Mouse (Mus musculus): Measurements from ENCODE around the gene Chd5. TPM values are rescaled to one million over a fixed set of nuclear protein-coding genes. Genes with fewer than 3 reads are reported as not detected.

The Chd5 gene
- polyA plus RNA-seq, 1 experiment from 2014 or later, result 0.20 TPM

DNA sequence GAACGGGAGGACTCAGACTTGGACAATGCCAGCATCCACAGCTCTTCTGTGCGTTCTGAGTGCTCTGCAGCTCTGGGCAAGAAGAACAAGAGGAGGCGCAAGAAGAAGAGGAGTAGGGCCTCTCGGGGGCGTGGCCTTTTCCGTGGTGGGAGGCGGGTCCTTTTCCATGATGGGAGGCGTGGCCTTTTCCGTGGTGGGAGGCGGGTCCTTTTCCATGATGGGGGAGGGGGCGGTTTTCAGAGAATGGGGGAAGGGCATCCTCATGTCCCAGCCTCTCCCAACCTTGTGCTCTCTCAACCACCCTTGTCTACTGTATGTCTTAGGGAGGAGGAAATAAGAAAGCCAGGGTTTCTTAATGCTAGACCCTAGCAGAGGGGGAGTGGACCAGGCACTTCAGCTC lies 21.2 kb downstream of the Chd5 start:
- no peak overlapping the region for H3K4me3 ChIP-seq (ENCODE audit: low read depth, low read length)
- H3K9me3 ChIP-seq (ENCODE audit: control insufficient read depth, low read length), result no peaks in the 10 kb centered on the region
- no peak overlapping the region for H3K27ac ChIP-seq (ENCODE audit: low read depth, low read length)
- H3K27me3 ChIP-seq (ENCODE audit: control insufficient read depth, insufficient read depth, low read length), result peaks cover 6% of the 10 kb centered on the region; the same call in 1 of the 2 replicates
- WGBS, result 11% methylated on average over 11 of the region's 11 CpGs
- H3K4me2 ChIP-seq (ENCODE audit: low read depth), result no peak overlapping the region
- ATAC-seq (ENCODE audit: insufficient read depth, low FRiP score, low TSS enrichment), result no peak
- peaks cover 3% of the 10 kb centered on the region; the same call in 1 of the 2 replicates for H3K4me1 ChIP-seq (ENCODE audit: control insufficient read depth, insufficient read depth, low read length)
- H3K36me3 ChIP-seq (ENCODE audit: control insufficient read depth, insufficient read depth, low read length), result no peaks in the 10 kb centered on the region
- DNase-seq (ENCODE audit: low spot score), result no peak
- H3K9ac ChIP-seq (ENCODE audit: low read length), result no peak overlapping the region

DNA sequence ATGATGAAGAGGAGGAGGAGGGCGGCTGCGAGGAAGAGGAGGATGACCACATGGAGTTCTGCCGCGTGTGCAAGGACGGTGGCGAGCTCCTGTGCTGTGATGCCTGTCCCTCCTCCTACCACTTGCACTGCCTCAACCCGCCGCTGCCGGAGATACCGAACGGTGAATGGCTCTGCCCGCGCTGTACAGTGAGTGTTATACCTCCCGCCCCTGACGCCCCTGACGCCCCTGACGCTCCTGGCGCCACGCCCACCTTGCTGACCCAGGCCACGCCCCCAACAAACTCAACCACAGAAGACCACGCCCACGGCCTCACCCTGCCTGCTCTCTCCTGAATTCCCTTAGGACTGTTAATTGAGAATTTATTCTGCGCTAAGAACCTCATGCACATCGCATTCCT lies 22.4 kb downstream of the Chd5 start:
- H3K9ac ChIP-seq (ENCODE audit: low read length), result no peak overlapping the region
- DNase-seq (ENCODE audit: low spot score), result peak; percentile 80
- no peak overlapping the region for H3K4me3 ChIP-seq (ENCODE audit: low read depth, low read length)
- H3K4me2 ChIP-seq (ENCODE audit: low read depth), result peak overlapping the region; percentile 43
- 1% methylated on average over 17 of the region's 24 CpGs for WGBS
- ATAC-seq (ENCODE audit: insufficient read depth, low FRiP score, low TSS enrichment), result peak; percentile 63; the same call in 1 of the 2 replicates
- H3K27me3 ChIP-seq (ENCODE audit: control insufficient read depth, insufficient read depth, low read length), result peaks cover 6% of the 10 kb centered on the region; the same call in 1 of the 2 replicates
- H3K4me1 ChIP-seq (ENCODE audit: control insufficient read depth, insufficient read depth, low read length), result peaks cover 3% of the 10 kb centered on the region; the same call in 1 of the 2 replicates
- H3K36me3 ChIP-seq (ENCODE audit: control insufficient read depth, insufficient read depth, low read length), result no peaks in the 10 kb centered on the region
- no peak overlapping the region for H3K27ac ChIP-seq (ENCODE audit: low read depth, low read length)
- no peaks in the 10 kb centered on the region for H3K9me3 ChIP-seq (ENCODE audit: control insufficient read depth, low read length)

DNA sequence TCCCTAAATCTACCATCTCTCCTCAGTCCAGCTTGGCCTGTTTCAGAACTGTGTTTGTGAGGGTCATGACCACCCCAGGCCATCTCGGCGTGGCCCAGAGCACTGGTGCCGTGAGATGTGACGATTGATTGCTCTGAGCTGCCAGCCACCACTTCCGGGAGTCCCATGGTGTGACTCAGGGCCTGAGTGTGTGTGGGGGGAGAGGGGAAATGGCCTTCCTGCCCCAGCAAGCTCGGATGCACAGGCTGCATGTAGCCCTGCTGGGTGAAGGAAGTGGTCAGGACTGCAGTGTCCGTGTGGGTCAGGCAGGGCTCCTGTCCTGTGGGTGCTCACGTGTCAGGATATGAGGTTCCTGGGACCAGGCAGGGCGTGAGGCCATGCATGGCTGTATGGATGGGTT lies 23.7 kb downstream of the Chd5 start:
- Histone ChIP-seq H3K27ac (ENCODE audit: low read depth, low read length) (no peak overlapping the region), H3K27me3 (ENCODE audit: control insufficient read depth, insufficient read depth, low read length) (peaks cover 6% of the 10 kb centered on the region; the same call in 1 of the 2 replicates), H3K36me3 (ENCODE audit: control insufficient read depth, insufficient read depth, low read length) (no peaks in the 10 kb centered on the region), H3K9me3 (ENCODE audit: control insufficient read depth, low read length) (no peaks in the 10 kb centered on the region), H3K4me1 (ENCODE audit: control insufficient read depth, insufficient read depth, low read length) (peaks cover 3% of the 10 kb centered on the region; the same call in 1 of the 2 replicates), H3K4me3 (ENCODE audit: low read depth, low read length) (no peak overlapping the region), H3K4me2 (ENCODE audit: low read depth) (no peak overlapping the region), H3K9ac (ENCODE audit: low read length) (no peak overlapping the region)
- DNase-seq (ENCODE audit: low spot score), result no peak
- no peak for ATAC-seq (ENCODE audit: insufficient read depth, low FRiP score, low TSS enrichment)
- WGBS, result 68% methylated on average over 9 of the region's 9 CpGs

DNA sequence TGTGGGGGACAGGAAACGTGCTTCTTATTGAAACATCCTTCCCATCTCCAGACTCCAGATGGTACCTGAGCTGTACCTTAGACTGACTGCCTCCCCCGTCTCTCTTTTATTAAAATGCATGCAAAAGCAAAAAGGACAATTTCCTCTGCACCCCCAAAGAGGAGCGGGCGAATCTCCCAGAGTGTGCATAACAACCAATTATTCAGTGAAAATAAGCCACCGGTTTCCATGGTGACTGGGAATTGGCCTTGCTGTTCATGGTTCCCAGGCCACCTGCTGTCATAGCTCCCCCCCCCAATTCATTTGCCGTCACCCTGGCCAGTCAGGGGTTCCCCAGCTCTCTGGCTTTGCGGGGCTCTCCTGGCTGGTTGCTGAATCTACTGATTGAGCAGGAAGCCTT lies 26.8 kb downstream of the Chd5 start:
- Histone ChIP-seq H3K27me3 (ENCODE audit: control insufficient read depth, insufficient read depth, low read length) (peaks cover 3% of the 10 kb centered on the region; the same call in 1 of the 2 replicates), H3K4me1 (ENCODE audit: control insufficient read depth, insufficient read depth, low read length) (peaks cover 3% of the 10 kb centered on the region; the same call in 1 of the 2 replicates), H3K9ac (ENCODE audit: low read length) (no peak overlapping the region), H3K4me3 (ENCODE audit: low read depth, low read length) (no peak overlapping the region), H3K36me3 (ENCODE audit: control insufficient read depth, insufficient read depth, low read length) (no peaks in the 10 kb centered on the region), H3K4me2 (ENCODE audit: low read depth) (no peak overlapping the region), H3K9me3 (ENCODE audit: control insufficient read depth, low read length) (no peaks in the 10 kb centered on the region), H3K27ac (ENCODE audit: low read depth, low read length) (no peak overlapping the region)
- ATAC-seq (ENCODE audit: insufficient read depth, low FRiP score, low TSS enrichment), result no peak
- WGBS, result 61% methylated on average over 7 of the region's 7 CpGs
- no peak for DNase-seq (ENCODE audit: low spot score)

DNA sequence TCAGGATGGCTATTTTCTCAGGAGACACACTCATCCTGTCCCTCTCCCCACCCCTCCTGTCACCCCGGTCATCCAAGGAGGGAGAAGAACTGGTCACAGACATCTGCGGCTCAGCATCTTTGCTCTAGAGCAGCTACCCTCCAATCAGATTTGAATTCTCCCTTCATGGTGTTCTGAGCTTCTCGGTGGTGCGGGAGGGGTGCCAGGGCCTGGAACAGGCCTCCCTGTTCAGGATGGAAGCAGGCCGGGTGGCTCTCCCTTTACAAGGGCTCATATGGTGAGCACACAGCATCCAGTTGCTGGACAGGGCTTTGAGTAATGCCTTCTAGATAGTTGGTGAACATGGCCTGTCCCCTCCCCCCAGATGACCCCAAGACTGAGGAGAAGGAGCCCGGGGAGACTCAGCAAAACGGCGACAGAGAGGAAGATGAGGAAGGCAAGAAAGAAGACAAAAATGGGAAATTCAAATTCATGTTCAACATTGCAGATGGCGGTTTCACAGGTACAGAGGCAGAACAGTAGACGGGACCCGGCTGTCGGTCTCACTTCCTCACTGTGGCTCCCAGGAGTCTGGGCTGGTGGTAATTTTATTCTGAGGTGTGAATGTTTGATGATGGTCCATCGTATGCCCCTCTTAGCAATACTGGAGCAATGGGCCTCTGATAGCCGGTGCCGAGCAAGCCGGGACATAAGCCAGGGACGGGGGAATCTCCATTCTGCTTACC lies 44.2 kb downstream of the Chd5 start:
- 84% methylated on average over 17 of the region's 17 CpGs for WGBS
- H3K9ac ChIP-seq (ENCODE audit: low read length), result no peak overlapping the region
- ATAC-seq (ENCODE audit: insufficient read depth, low FRiP score, low TSS enrichment), result no peak

DNA sequence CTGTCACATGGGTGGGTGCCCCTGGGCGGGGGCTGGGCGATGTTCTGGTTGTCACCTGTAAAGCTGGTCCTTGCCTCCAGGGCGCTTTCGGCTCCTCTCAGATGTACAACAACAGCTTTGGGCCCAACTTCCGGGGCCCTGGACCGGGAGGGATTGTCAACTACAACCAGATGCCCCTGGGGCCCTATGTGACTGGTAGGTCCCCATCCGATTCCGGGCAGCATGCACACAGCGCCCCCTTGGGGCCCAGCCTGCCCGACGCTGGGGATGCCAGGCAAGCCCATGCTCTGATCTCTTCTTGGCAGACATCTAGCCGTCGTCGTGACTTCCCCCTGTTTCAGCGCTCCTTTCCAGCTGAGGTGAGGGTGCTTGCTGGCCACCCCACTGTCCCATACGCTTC lies 47.2 kb downstream of the Chd5 start:
- H3K4me1 ChIP-seq (ENCODE audit: control insufficient read depth, insufficient read depth, low read length), result no peaks in the 10 kb centered on the region
- DNase-seq (ENCODE audit: low spot score) (no peak), ATAC-seq (ENCODE audit: insufficient read depth, low FRiP score, low TSS enrichment) (no peak)
- H3K9ac ChIP-seq (ENCODE audit: low read length), result no peak overlapping the region
- no peak overlapping the region for H3K4me3 ChIP-seq (ENCODE audit: low read depth, low read length)
- 69% methylated on average over 16 of the region's 16 CpGs for WGBS
- no peaks in the 10 kb centered on the region for H3K9me3 ChIP-seq (ENCODE audit: control insufficient read depth, low read length)
- no peak overlapping the region for H3K4me2 ChIP-seq (ENCODE audit: low read depth)
- H3K27me3 ChIP-seq (ENCODE audit: control insufficient read depth, insufficient read depth, low read length), result no peaks in the 10 kb centered on the region
- no peaks in the 10 kb centered on the region for H3K36me3 ChIP-seq (ENCODE audit: control insufficient read depth, insufficient read depth, low read length)
- H3K27ac ChIP-seq (ENCODE audit: low read depth, low read length), result no peak overlapping the region

More for the DNA sequence above, 44.2 kb downstream of the Chd5 start:
- Histone ChIP-seq H3K9me3 (ENCODE audit: control insufficient read depth, low read length) (no peaks in the 10 kb centered on the region), H3K27me3 (ENCODE audit: control insufficient read depth, insufficient read depth, low read length) (no peaks in the 10 kb centered on the region), H3K4me3 (ENCODE audit: low read depth, low read length) (no peak overlapping the region), H3K27ac (ENCODE audit: low read depth, low read length) (no peak overlapping the region), H3K4me2 (ENCODE audit: low read depth) (no peak overlapping the region), H3K4me1 (ENCODE audit: control insufficient read depth, insufficient read depth, low read length) (no peaks in the 10 kb centered on the region), H3K36me3 (ENCODE audit: control insufficient read depth, insufficient read depth, low read length) (no peaks in the 10 kb centered on the region)
- DNase-seq (ENCODE audit: low spot score), result no peak

DNA sequence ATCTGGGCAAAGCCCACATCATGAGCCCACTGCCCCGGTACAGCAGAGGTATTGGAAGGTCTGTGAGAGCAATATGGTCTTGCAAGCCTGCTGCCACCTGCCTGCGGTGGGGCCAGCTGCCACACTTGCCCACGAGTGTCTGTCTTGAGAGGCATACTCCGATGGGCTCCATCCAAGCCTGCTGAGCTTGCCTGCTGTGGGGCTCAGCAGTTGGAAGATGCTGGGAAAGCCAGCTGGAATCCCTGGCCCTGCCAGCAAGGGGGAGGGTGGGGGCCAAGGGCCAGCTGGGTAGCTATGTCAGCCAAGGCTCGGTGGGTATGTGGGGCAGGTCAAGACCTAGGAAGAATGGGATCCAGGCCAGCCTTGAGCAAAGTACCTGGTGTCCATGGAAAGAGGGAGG lies 53.7 kb downstream of the Chd5 start:
- H3K4me3 ChIP-seq (ENCODE audit: low read depth, low read length), result no peak overlapping the region
- H3K27me3 ChIP-seq (ENCODE audit: control insufficient read depth, insufficient read depth, low read length), result no peaks in the 10 kb centered on the region
- H3K36me3 ChIP-seq (ENCODE audit: control insufficient read depth, insufficient read depth, low read length), result no peaks in the 10 kb centered on the region
- H3K27ac ChIP-seq (ENCODE audit: low read depth, low read length), result no peak overlapping the region
- H3K9me3 ChIP-seq (ENCODE audit: control insufficient read depth, low read length), result no peaks in the 10 kb centered on the region
- DNase-seq (ENCODE audit: low spot score) (no peak), ATAC-seq (ENCODE audit: insufficient read depth, low FRiP score, low TSS enrichment) (no peak)
- no peak overlapping the region for H3K4me2 ChIP-seq (ENCODE audit: low read depth)
- H3K4me1 ChIP-seq (ENCODE audit: control insufficient read depth, insufficient read depth, low read length), result no peaks in the 10 kb centered on the region
- no peak overlapping the region for H3K9ac ChIP-seq (ENCODE audit: low read length)
- 89% methylated on average over 5 of the region's 5 CpGs for WGBS

DNA sequence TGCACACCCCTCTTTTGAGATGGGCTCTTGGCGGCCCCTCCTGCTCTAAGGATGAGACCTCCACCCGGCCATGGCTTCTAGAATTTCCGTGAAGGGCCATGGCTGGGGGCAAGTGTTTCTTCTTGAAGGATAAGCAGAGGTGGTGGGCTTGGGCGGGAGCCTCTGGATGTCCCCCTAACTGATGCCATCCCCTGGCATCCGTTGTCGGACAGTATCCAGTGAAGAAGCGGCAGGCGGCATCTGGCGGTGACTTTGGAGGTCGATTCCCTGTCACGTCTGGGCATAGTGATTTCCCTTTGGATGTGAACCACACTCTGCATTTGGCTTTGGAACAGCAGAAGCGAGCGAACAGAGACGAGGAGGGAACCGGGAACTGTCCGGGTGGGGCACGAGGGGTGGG lies 54.2 kb downstream of the Chd5 start:
- Histone ChIP-seq H3K9ac (ENCODE audit: low read length) (no peak overlapping the region), H3K4me2 (ENCODE audit: low read depth) (no peak overlapping the region), H3K27ac (ENCODE audit: low read depth, low read length) (no peak overlapping the region), H3K27me3 (ENCODE audit: control insufficient read depth, insufficient read depth, low read length) (no peaks in the 10 kb centered on the region), H3K4me3 (ENCODE audit: low read depth, low read length) (no peak overlapping the region), H3K9me3 (ENCODE audit: control insufficient read depth, low read length) (no peaks in the 10 kb centered on the region), H3K4me1 (ENCODE audit: control insufficient read depth, insufficient read depth, low read length) (no peaks in the 10 kb centered on the region), H3K36me3 (ENCODE audit: control insufficient read depth, insufficient read depth, low read length) (no peaks in the 10 kb centered on the region)
- 87% methylated on average over 17 of the region's 17 CpGs for WGBS
- DNase-seq (ENCODE audit: low spot score) (no peak), ATAC-seq (ENCODE audit: insufficient read depth, low FRiP score, low TSS enrichment) (no peak)

DNA sequence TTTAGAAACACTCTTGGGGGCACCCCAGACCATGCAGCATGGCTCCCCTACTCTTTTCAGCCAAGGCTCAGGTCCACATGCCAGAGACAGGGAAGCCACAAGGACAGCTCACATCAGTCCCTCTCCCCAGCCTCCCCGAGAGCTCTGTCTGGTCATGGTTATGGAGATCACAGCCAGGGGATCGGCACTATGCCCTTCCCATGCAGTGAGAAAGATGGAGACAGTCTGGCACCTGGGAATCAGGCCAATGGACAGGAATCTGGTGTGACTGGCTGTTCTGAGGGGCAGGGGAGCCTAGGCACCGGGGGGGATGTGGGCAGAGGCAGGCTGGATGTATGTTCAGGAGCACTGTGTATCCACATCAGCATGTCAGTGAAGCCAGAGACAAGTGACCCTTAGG lies 60.5 kb downstream of the Chd5 start:
- Histone ChIP-seq H3K9ac (ENCODE audit: low read length) (no peak overlapping the region), H3K27ac (ENCODE audit: low read depth, low read length) (no peak overlapping the region), H3K4me3 (ENCODE audit: low read depth, low read length) (no peak overlapping the region), H3K4me1 (ENCODE audit: control insufficient read depth, insufficient read depth, low read length) (no peaks in the 10 kb centered on the region), H3K9me3 (ENCODE audit: control insufficient read depth, low read length) (no peaks in the 10 kb centered on the region), H3K36me3 (ENCODE audit: control insufficient read depth, insufficient read depth, low read length) (no peaks in the 10 kb centered on the region), H3K4me2 (ENCODE audit: low read depth) (no peak overlapping the region), H3K27me3 (ENCODE audit: control insufficient read depth, insufficient read depth, low read length) (no peaks in the 10 kb centered on the region)
- WGBS, result 73% methylated on average over 3 of the region's 3 CpGs
- ATAC-seq (ENCODE audit: insufficient read depth, low FRiP score, low TSS enrichment) (no peak), DNase-seq (ENCODE audit: low spot score) (no peak)
